Mouse (Mus musculus): ENCODE data around the gene Klrb1b. TPM values are rescaled to one million over a fixed set of nuclear protein-coding genes. Genes with fewer than 3 reads are reported as not detected.
"Not testable (repeated sequence)": the region's sequence is repeated elsewhere in the genome, so short reads cannot be mapped to it uniquely, and the experiment has no call there.

Klrb1b gene
- polyA plus RNA-seq, 1 experiment from 2014 or later, result not detected

DNA sequence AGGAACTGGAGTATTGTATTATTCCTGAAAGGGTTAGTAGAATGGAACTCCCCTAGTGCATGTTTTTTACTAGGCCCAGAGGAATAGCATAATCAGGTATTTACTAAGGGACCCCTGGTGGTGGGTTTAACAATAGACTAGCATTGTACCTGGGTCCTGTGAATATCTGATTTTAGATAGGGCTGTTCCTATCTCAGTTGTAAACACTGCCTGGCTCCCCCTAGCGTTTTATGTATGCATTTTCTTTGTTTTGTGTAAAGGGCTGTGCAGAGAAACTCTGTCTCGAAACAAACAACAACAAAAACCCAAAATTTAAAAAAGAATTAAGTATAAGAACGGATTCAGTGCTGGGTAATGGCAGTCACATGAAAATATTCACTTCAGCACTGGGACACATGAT is 19.1 kb downstream of the Klrb1b start:
- ATAC-seq (ENCODE audit: low FRiP score, low read depth), result no peak
- H3K9me3 ChIP-seq, result no peaks in the 10 kb centered on the region; the same call in 1 of the 2 replicates

GRCm38 (mm10) chr6:128804823-128805640 is 21.1 kb downstream of the Klrb1b start:
- not testable (repeated sequence) for H3K27ac ChIP-seq; ATAC-seq (ENCODE audit: low FRiP score, low read depth); H3K9ac ChIP-seq; H3K27me3 ChIP-seq; H3K4me2 ChIP-seq (replicated peaks); H3K9me3 ChIP-seq; H3K4me1 ChIP-seq; H3K36me3 ChIP-seq; H3K4me3 ChIP-seq
- 67% methylated on average over 7 of the region's 7 CpGs for WGBS

More for the DNA sequence above, 19.1 kb downstream of the Klrb1b start:
- Histone ChIP-seq H3K27ac (no peak overlapping the region), H3K36me3 (no peaks in the 10 kb centered on the region), H3K4me1 (no peaks in the 10 kb centered on the region), H3K4me3 (no peak overlapping the region), H3K4me2 (replicated peaks) (no peak overlapping the region), H3K9ac (no peak overlapping the region), H3K27me3 (no peaks in the 10 kb centered on the region)
- WGBS, result 74% methylated on average over 3 of the region's 3 CpGs

GRCm38 (mm10) chr6:128802999-128803857 is 22.9 kb downstream of the Klrb1b start:
- H3K27me3 ChIP-seq, result no peaks in the 10 kb centered on the region
- peak overlapping the region; percentile 48 for H3K4me3 ChIP-seq
- ATAC-seq (ENCODE audit: low FRiP score, low read depth), result peak; percentile 93
- no peak overlapping the region; the same call in 1 of the 2 replicates for H3K9ac ChIP-seq
- WGBS, result 8% methylated on average over 26 of the region's 26 CpGs
- no peaks in the 10 kb centered on the region for H3K36me3 ChIP-seq
- H3K4me1 ChIP-seq, result peaks cover 2% of the 10 kb centered on the region
- H3K4me2 ChIP-seq (replicated peaks), result peak overlapping the region; percentile 66
- H3K27ac ChIP-seq, result 0 out of 2 replicates have a peak overlapping the region, but pooled peaks have one; percentile 81
- H3K9me3 ChIP-seq, result no peaks in the 10 kb centered on the region; the same call in 1 of the 2 replicates

DNA sequence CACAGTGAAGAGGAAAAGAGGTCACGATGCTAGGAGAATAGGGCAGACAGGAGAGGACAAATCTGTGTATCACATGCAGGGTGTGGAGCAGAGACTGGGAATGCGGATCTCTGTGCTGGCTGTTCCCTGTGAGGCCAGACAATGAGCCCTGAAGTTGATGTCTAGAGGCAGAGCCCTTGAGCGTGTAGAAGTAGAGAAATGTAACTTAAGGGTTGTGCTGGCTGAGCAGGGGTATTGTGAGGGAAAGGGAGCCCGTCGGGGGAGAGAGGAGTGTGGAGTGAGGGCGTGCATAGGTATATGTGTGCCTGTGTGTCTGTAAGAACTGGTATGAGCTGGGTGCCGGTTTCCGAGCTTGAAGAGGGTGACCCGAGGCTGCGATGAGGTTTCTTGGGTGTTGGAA is 23.6 kb downstream of the Klrb1b start:
- no peaks in the 10 kb centered on the region for H3K9me3 ChIP-seq
- peak overlapping the region; percentile 64 for H3K9ac ChIP-seq
- H3K4me1 ChIP-seq, result peaks cover 9% of the 10 kb centered on the region
- H3K36me3 ChIP-seq, result no peaks in the 10 kb centered on the region
- peak overlapping the region; percentile 66 for H3K4me2 ChIP-seq (replicated peaks)
- H3K27ac ChIP-seq, result peak overlapping the region; percentile 81
- H3K27me3 ChIP-seq, result no peaks in the 10 kb centered on the region
- peak overlapping the region; percentile 48 for H3K4me3 ChIP-seq
- peak; percentile 52 for ATAC-seq (ENCODE audit: low FRiP score, low read depth)
- 10% methylated on average over 10 of the region's 10 CpGs for WGBS

DNA sequence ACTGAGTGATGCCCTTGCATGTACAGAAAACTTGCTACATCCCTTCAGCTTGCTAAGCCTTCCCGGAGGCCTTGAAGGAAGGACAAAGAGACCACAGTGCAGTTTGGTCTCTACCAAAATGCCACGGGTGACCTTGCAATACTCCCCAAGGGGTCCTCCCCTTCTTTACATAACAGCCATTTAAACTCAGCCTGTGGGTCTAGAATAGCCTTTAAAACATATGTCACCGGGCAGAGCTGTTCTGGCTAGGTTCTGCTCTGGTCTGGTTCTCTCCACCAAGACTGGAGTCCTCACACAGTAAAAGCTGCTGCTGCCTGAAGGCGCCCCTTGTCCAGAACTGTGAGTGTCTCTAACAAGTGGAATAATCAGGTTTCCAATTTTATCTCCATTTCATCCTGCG is 25.4 kb downstream of the Klrb1b start:
- H3K4me2 ChIP-seq (replicated peaks); H3K4me3 ChIP-seq; H3K36me3 ChIP-seq; H3K9me3 ChIP-seq; H3K9ac ChIP-seq; H3K27me3 ChIP-seq; H3K27ac ChIP-seq; ATAC-seq (ENCODE audit: low FRiP score, low read depth): not testable (repeated sequence)
- WGBS, result 87% methylated on average over 5 of the region's 5 CpGs
- peaks cover 10% of the 10 kb centered on the region for H3K4me1 ChIP-seq

- no peaks in the 10 kb centered on the region for H3K36me3 ChIP-seq
- peak overlapping the region; percentile 59 for H3K4me2 ChIP-seq (replicated peaks)
- no peaks in the 10 kb centered on the region for H3K27me3 ChIP-seq
- peaks cover 10% of the 10 kb centered on the region for H3K4me1 ChIP-seq
- peak overlapping the region; percentile 75; the same call in 1 of the 2 replicates for H3K9ac ChIP-seq
- no peak for ATAC-seq (ENCODE audit: low FRiP score, low read depth)
- H3K27ac ChIP-seq, result no peak overlapping the region; the same call in 1 of the 2 replicates
- H3K9me3 ChIP-seq, result no peaks in the 10 kb centered on the region
- H3K4me3 ChIP-seq, result peak overlapping the region; percentile 61
- WGBS, result 26% methylated on average over 7 of the region's 7 CpGs
These were observed 26.2 kb downstream of the Klrb1b start for GRCm38 (mm10) chr6:128799896-128800270.

DNA sequence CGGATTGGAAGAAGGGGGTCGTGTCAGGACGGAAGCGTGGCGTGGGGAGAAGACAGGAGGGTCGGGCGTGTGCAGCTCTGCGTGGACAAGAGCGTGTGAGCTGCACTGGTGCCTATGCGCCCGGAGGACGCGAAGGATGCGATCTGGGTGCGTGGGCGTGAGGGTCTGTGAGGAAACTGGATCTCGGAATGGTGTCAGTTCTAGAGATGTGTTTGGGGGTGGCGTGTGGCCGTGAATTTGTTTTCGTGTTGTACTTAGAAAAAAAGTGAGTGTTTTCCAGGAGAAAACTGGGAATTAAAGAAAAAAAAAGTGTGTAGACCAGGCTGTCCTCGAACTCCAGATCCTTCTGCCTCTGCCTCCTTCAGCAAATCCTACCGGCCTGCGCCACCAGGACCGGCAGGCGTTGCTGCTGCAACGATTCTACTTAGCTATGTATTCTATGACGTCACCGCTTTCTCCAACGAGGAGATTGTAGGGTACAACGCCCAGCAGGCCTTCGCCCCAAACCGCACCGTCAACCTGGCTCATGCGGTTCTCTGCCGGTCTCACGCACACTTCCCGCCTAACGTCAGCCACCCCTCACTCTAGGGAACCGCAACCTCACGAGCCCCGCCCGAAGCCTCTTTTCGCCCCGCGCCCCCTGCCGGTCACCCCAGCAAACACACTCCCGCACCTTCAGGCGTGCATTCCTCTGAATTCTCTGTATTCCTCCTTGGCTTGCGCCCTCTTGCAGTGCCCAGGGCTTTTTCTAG is 26.8 kb downstream of the Klrb1b start:
- H3K4me3 ChIP-seq, result peak overlapping the region; percentile 61
- peak; percentile 70 for ATAC-seq (ENCODE audit: low FRiP score, low read depth)
- peak overlapping the region; percentile 88 for H3K27ac ChIP-seq
- peaks cover 10% of the 10 kb centered on the region for H3K4me1 ChIP-seq
- not testable (repeated sequence) for H3K36me3 ChIP-seq, H3K27me3 ChIP-seq, H3K9me3 ChIP-seq
- H3K4me2 ChIP-seq (replicated peaks), result peak overlapping the region; percentile 72
- WGBS, result under 1% methylated on average over 49 of the region's 49 CpGs
- H3K9ac ChIP-seq, result peak overlapping the region; percentile 75

DNA sequence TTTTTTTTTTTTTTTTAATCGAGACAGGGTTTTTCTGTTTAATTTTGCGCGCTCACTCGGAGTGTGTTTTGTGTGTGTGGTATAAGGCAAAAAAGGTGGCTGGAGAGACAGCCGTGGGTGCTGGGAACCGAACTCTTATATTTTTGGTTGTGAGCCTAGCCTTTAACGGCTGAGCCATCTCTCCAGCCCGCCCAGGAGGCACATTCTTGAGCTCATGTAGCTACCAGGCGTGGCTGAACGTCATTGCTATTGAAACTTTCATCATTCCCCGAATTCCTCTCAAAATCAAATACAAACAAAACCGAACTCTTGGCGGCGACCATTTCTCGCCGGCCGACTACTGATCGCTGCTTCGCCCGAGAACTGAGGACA is 27.4 kb downstream of the Klrb1b start:
- H3K27ac ChIP-seq, result peak overlapping the region; percentile 88
- not testable (repeated sequence) for H3K27me3 ChIP-seq, H3K36me3 ChIP-seq, H3K9me3 ChIP-seq
- peak overlapping the region; percentile 75 for H3K9ac ChIP-seq
- under 1% methylated on average over 20 of the region's 20 CpGs for WGBS
- peak overlapping the region; percentile 72 for H3K4me2 ChIP-seq (replicated peaks)
- H3K4me1 ChIP-seq, result peaks cover 11% of the 10 kb centered on the region
- ATAC-seq (ENCODE audit: low FRiP score, low read depth), result peak; percentile 52
- H3K4me3 ChIP-seq, result peak overlapping the region; percentile 61

GRCm38 (mm10) chr6:128797936-128798771 is 28.0 kb downstream of the Klrb1b start:
- no peak overlapping the region for H3K27ac ChIP-seq
- peaks cover 14% of the 10 kb centered on the region for H3K4me1 ChIP-seq
- no peaks in the 10 kb centered on the region for H3K27me3 ChIP-seq
- peak overlapping the region; percentile 61 for H3K4me3 ChIP-seq
- H3K36me3 ChIP-seq, result no peaks in the 10 kb centered on the region
- ATAC-seq (ENCODE audit: low FRiP score, low read depth), result no peak
- no peaks in the 10 kb centered on the region for H3K9me3 ChIP-seq
- 10% methylated on average over 15 of the region's 15 CpGs for WGBS
- peak overlapping the region; percentile 63; the same call in 1 of the 2 replicates for H3K9ac ChIP-seq
- H3K4me2 ChIP-seq (replicated peaks), result peak overlapping the region; percentile 72

GRCm38 (mm10) chr6:128797185-128797905 is 28.8 kb downstream of the Klrb1b start:
- H3K4me1 ChIP-seq, result peaks cover 14% of the 10 kb centered on the region
- ATAC-seq (ENCODE audit: low FRiP score, low read depth), result no peak
- 77% methylated on average over 12 of the region's 12 CpGs for WGBS
- H3K27ac ChIP-seq, result no peak overlapping the region
- no peaks in the 10 kb centered on the region for H3K9me3 ChIP-seq
- peak overlapping the region; percentile 72 for H3K4me2 ChIP-seq (replicated peaks)
- H3K4me3 ChIP-seq, result peak overlapping the region; percentile 61; the same call in 1 of the 2 replicates
- H3K9ac ChIP-seq, result 0 out of 2 replicates have a peak overlapping the region, but pooled peaks have one; percentile 63
- H3K27me3 ChIP-seq, result no peaks in the 10 kb centered on the region
- H3K36me3 ChIP-seq, result no peaks in the 10 kb centered on the region

Data from limb, embryonic 13.5 days (tissue).